Mouse (Mus musculus) cerebellum, postnatal 36 days (tissue): Measurements from ENCODE around the gene Olfr17.
"Not testable (repeated sequence)": the region's sequence is repeated elsewhere in the genome, so short reads cannot be mapped to it uniquely, and the experiment has no call there.

ENCODE experiments used
- DNase-seq, 2 experiments: peaks; one replicate each; pipeline ENCODE4 v3.0.0; 2021 to 2022; ENCODE audit warnings: mixed read lengths in 2 of 2

Olfr17 gene

DNA sequence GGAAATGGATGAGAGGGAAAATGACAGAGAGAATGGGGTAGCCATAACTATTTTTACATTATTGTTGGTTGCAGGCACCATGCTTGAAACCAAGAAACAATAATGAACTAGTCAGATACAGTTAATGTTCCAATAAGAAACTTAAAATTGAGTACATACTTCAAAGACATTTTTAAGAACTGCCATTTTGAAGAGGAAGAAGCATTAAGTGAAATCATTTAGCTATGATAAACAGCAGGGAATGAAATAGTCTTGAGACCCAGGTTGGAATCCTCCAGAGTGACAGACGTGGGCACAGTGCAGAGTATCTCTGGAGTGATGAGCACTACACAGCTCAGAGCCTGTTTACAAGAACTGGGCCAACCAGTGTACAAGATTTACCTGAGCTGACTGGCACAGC is at the start of gene Olfr17:
TSS of gene Olfr17 (plus strand) at position 301 of the 400 bp plus-strand sequence.
- no peak for DNase-seq

GRCm38 (mm10) chr7:107044407-107044806 is 48.6 kb upstream of the Olfr17 start:
- no peak for DNase-seq

DNA sequence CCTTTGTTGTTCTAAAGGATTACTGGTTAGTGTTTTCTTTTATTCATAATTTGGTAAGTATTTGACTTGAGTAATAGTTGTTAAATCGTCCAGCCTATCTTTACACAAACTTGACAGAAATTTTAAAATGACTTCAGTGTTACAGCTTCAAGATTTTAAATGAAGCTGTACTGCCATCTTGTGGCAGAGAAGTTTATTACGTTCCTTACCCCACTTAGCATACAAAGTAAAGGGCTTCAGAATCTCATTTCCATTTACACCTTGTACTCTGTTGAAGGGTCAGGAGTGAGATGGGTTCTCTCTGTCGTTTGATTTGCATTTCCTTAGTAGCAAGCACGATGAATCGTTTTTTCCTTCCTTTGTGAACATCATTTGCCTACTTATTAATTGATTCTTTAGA is 47.2 kb upstream of the Olfr17 start:
- peak in 1 of 2 experiments; percentile 6 for DNase-seq

DNA sequence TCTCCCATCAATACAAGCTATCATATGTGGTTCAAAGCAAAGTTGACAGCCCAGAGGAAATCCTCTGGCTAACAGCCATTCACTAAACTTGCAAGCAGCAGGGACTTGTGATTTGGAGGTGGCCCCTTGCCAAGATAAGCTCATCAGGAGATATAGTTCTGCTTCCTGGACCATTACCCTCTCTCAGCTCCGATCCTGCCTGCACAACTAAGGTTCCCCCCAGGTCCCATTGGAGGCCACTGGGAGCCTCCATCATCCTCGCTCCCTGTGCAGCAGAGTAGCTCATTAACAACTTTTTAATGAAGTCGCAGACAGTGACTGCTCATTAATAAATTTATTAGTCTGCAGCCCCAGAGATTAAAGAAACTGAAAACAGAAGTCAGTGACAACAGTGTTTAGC is 45.4 kb upstream of the Olfr17 start:
- no peak for DNase-seq

GRCm38 (mm10) chr7:107070681-107071080 is 22.3 kb upstream of the Olfr17 start, which contains the start of gene Olfr714:
Olfr714 (plus strand) TSS chr7:107070981.
- no peak for DNase-seq

DNA sequence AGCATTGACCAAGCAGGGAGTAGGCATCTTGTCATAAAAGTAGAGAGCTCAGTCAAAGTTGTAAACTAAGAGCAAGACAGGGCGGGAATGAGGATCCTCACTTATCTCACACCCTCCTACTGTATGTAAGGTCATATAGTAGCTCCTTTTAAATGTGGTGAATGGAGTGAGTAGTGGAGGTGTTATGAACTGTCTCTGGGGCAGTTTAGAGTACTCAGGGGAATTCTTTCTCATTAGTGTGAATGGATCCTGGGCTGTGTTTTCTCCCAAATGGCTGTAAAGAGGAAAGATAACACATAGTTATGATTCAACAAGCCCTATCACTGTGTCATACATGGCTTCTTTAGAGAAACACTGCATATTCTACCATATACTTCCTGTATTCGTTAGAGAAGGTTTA is 17.2 kb downstream of the Olfr17 start, which contains the start of gene Olfr715b:
TSS of gene Olfr715b (minus strand) at position 101 of the 400 bp plus-strand sequence.
- not testable (repeated sequence) for DNase-seq

DNA sequence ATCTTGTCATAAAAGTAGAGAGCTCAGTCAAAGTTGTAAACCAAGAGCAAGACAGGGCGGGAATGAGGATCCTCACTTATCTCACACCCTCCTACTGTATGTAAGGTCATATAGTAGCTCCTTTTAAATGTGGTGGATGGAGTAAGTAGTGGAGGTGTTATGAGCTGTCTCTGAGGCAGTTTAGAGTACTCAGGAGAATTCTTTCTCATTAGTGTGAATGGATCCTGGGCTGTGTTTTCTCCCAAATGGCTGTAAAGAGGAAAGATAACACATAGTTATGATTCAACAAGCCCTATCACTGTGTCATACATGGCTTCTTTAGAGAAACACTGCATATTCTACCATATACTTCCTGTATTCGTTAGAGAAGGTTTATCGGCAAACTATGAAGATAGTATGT is 38.0 kb downstream of the Olfr17 start, which contains the start of gene Olfr715:
TSS of gene Olfr715 (minus strand) at position 101 of the 400 bp plus-strand sequence.
- not testable (repeated sequence) for DNase-seq

- DNase-seq, result not testable (repeated sequence)
These were observed 45.0 kb downstream of the Olfr17 start, which contains the start of gene Olfr716 for GRCm38 (mm10) chr7:107138027-107138426. Olfr716 (plus strand) TSS chr7:107138327.
